Comparison of ENCODE assay signal across 14 mouse cellular contexts in genomic region chr12:120015201-120015600, GRCm38 (mm10).
DNase-seq lines count a peak whose midpoint lies in the region; ATAC-seq and TF ChIP-seq lines count a peak whose summit lies in the region.
"Had no signal": no experiment of that assay in that cellular context is flagged by ENCODE, and none has a peak within 500 bp of the region (broad histone marks: within the 10 kb centered on the region; RNA-seq: fewer than 3 reads in every experiment).

No protein-coding gene starts in this region.

- no peak for DNase-seq in neural tube, embryonic 11.5 days (ENCODE audit: low spot score)
- DNase-seq in neural tube, embryonic 10.5 days (ENCODE audit: extremely low spot score, low spot score), result no peak
- DNase-seq in midbrain, embryonic 11.5 days (ENCODE audit: low spot score, missing footprints), result no peak
- DNase-seq in heart, adult 18-20 months, result no peak
- DNase-seq in gastrocnemius, adult 18-20 months (ENCODE audit: low spot score), result no peak
- DNase-seq: adrenal gland, postnatal 25 days; cerebellum, postnatal 14 days; liver, postnatal 0 days; lung, postnatal 36 days had no signal

- ATAC-seq in neural tube, embryonic 11.5 days (ENCODE audit: insufficient read depth, low FRiP score, low TSS enrichment), result peak; percentile 48; the same call in 1 of the 2 replicates
- ATAC-seq in forebrain, embryonic 16.5 days, result peak; percentile 94
- peak; percentile 82 for ATAC-seq in midbrain, embryonic 11.5 days (ENCODE audit: low FRiP score)
- ATAC-seq in intestine, postnatal 0 days, result no peak
- ATAC-seq: inflammation-experienced regulatory T-cells, adult 6 months; liver, postnatal 0 days had no signal

- WGBS in neural tube, embryonic 11.5 days, result 46% methylated on average over 1 of the region's 1 CpGs
- 7% methylated on average over 1 of the region's 1 CpGs for WGBS in forebrain, embryonic 16.5 days
- 28% methylated on average over 1 of the region's 1 CpGs for WGBS in midbrain, embryonic 11.5 days
- 75% methylated on average over 1 of the region's 1 CpGs for WGBS in intestine, postnatal 0 days

- H3K4me1 ChIP-seq in neural tube, embryonic 11.5 days (ENCODE audit: control insufficient read depth, insufficient read depth, low read length), result no peaks in the 10 kb centered on the region
- peaks cover 9% of the 10 kb centered on the region for H3K4me1 ChIP-seq in forebrain, embryonic 16.5 days (replicated peaks; ENCODE audit: control insufficient read depth, insufficient read depth, low read length)
- H3K4me1 ChIP-seq in midbrain, embryonic 11.5 days (ENCODE audit: control insufficient read depth, insufficient read depth, low read length), result no peaks in the 10 kb centered on the region
- no peaks in the 10 kb centered on the region for H3K4me1 ChIP-seq in intestine, postnatal 0 days (replicated peaks; ENCODE audit: control insufficient read depth, insufficient read depth, low read length)
- H3K4me1 ChIP-seq: limb, embryonic 15.5 days had no signal

- H3K36me3 ChIP-seq in neural tube, embryonic 11.5 days (ENCODE audit: control insufficient read depth, insufficient read depth, low read length), result no peaks in the 10 kb centered on the region
- no peaks in the 10 kb centered on the region for H3K36me3 ChIP-seq in forebrain, embryonic 16.5 days (ENCODE audit: control insufficient read depth, insufficient read depth)
- H3K36me3 ChIP-seq in midbrain, embryonic 11.5 days (ENCODE audit: control insufficient read depth, insufficient read depth, low read length), result no peaks in the 10 kb centered on the region
- no peaks in the 10 kb centered on the region for H3K36me3 ChIP-seq in intestine, postnatal 0 days (ENCODE audit: control insufficient read depth, insufficient read depth)
- H3K36me3 ChIP-seq: limb, embryonic 15.5 days had no signal

- no peak overlapping the region for H3K27ac ChIP-seq in neural tube, embryonic 11.5 days (ENCODE audit: low read depth, low read length)
- H3K27ac ChIP-seq in forebrain, embryonic 16.5 days (ENCODE audit: low read length), result no peak overlapping the region
- no peak overlapping the region for H3K27ac ChIP-seq in midbrain, embryonic 11.5 days (ENCODE audit: low read depth, low read length)
- H3K27ac ChIP-seq in intestine, postnatal 0 days (ENCODE audit: low read depth, low read length), result no peak overlapping the region
- H3K27ac ChIP-seq: limb, embryonic 15.5 days had no signal

- no peak for TF ChIP-seq CTCF in intestine, postnatal 0 days (IDR thresholded peaks at IDR 0.05; ENCODE audit: low read depth)

- H3K27me3 ChIP-seq in neural tube, embryonic 11.5 days (ENCODE audit: control insufficient read depth, insufficient read depth, low read length), result no peaks in the 10 kb centered on the region
- no peaks in the 10 kb centered on the region for H3K27me3 ChIP-seq in forebrain, embryonic 16.5 days (replicated peaks; ENCODE audit: control insufficient read depth, insufficient read depth, low read length)
- no peaks in the 10 kb centered on the region for H3K27me3 ChIP-seq in midbrain, embryonic 11.5 days (ENCODE audit: control insufficient read depth, insufficient read depth, low read length)
- no peaks in the 10 kb centered on the region for H3K27me3 ChIP-seq in intestine, postnatal 0 days (replicated peaks; ENCODE audit: control insufficient read depth, insufficient read depth, low read length)
- H3K27me3 ChIP-seq: limb, embryonic 15.5 days had no signal

- no peak overlapping the region for H3K4me3 ChIP-seq in neural tube, embryonic 11.5 days (ENCODE audit: low read depth, low read length)
- no peak overlapping the region for H3K4me3 ChIP-seq in forebrain, embryonic 16.5 days (replicated peaks; ENCODE audit: low read length)
- no peak overlapping the region for H3K4me3 ChIP-seq in midbrain, embryonic 11.5 days (ENCODE audit: low read depth, low read length)
- no peak overlapping the region for H3K4me3 ChIP-seq in intestine, postnatal 0 days (ENCODE audit: low read depth, low read length)
- H3K4me3 ChIP-seq: erythroblast, embryonic 14.5 days; limb, embryonic 15.5 days had no signal

- H3K9me3 ChIP-seq in neural tube, embryonic 11.5 days (ENCODE audit: control insufficient read depth, low read length), result no peaks in the 10 kb centered on the region
- H3K9me3 ChIP-seq in forebrain, embryonic 16.5 days (ENCODE audit: control insufficient read depth, low read length), result no peaks in the 10 kb centered on the region
- no peaks in the 10 kb centered on the region for H3K9me3 ChIP-seq in midbrain, embryonic 11.5 days (ENCODE audit: control insufficient read depth, low read length)
- H3K9me3 ChIP-seq in intestine, postnatal 0 days (ENCODE audit: control insufficient read depth), result no peaks in the 10 kb centered on the region
- H3K9me3 ChIP-seq: limb, embryonic 15.5 days had no signal

- no peak overlapping the region for H3K9ac ChIP-seq in neural tube, embryonic 11.5 days (ENCODE audit: low read length)
- no peak overlapping the region for H3K9ac ChIP-seq in forebrain, embryonic 16.5 days (replicated peaks; ENCODE audit: low read depth, low read length)
- H3K9ac ChIP-seq in midbrain, embryonic 11.5 days (ENCODE audit: low read length), result no peak overlapping the region
- no peak overlapping the region for H3K9ac ChIP-seq in intestine, postnatal 0 days (ENCODE audit: low read depth, low read length)
- H3K9ac ChIP-seq: limb, embryonic 15.5 days; liver, postnatal 0 days had no signal

- no peak overlapping the region for H3K4me2 ChIP-seq in neural tube, embryonic 11.5 days (ENCODE audit: low read depth)
- H3K4me2 ChIP-seq in forebrain, embryonic 16.5 days (ENCODE audit: low read length), result no peak overlapping the region
- H3K4me2 ChIP-seq in midbrain, embryonic 11.5 days, result no peak overlapping the region
- H3K4me2 ChIP-seq in intestine, postnatal 0 days (replicated peaks; ENCODE audit: low read depth), result no peak overlapping the region
- H3K4me2 ChIP-seq: limb, embryonic 15.5 days had no signal
